Mouse (Mus musculus): ENCODE results near the gene Traf5. TPM values are rescaled to one million over a fixed set of nuclear protein-coding genes. Genes with fewer than 3 reads are reported as not detected.

The Traf5 gene
- polyA plus RNA-seq, 1 experiment from 2014 or later: 2.6 TPM

DNA sequence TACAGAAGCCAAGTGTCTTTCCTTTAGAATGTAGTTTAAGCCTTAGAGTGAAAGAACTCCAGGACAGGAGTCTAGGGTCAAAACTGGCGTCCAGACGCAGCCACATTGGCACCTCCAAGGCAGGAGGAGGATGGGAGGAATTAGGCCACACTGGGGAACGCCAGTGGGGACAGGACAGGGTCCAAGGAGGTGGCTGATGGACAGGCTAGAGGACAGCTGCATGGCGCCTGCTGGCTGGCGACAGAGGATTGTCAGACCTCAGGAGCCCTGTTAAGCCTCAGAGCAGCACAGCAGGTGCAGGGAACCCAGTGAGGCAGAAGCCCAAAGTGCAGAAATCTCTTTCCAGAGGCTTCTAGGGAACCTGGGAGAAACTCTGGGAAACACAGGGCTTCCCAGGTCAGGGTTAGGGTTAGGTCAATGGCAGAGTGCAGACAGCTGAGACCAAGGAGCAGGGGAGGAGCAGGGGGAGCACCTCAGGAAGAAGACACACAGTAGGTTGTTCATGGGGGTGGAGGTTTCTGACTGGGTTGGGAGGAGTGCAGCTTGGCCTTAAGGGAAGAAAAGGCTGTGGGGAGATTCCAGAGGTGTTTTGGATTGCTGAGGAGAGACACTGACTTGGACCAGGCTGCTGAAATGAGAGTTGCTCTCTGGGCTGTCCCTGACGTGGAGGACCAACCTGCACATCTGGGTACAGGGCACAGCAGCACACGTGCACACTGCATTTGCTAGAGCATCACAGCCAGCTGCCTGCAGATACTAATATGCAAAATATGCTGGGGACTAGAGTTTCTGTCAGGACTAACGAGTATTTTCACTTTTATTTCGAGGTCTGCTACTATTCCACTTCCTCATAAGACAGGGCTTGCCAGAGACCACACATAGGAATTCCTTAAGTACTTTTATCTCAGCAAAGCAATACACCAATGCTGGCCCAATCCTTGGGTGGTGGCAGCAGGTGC, 2.9 kb downstream of the Traf5 start:
- 61% methylated on average over 9 of the region's 9 CpGs for WGBS
- peaks cover 33% of the 10 kb centered on the region for H3K27me3 ChIP-seq
- no peak overlapping the region for H3K4me2 ChIP-seq (replicated peaks)
- no peak for ATAC-seq
- no peak overlapping the region for H3K4me3 ChIP-seq (replicated peaks)
- H3K36me3 ChIP-seq: no peaks in the 10 kb centered on the region
- peaks cover 9% of the 10 kb centered on the region for H3K4me1 ChIP-seq (replicated peaks)
- no peak overlapping the region for H3K9ac ChIP-seq (replicated peaks)
- H3K27ac ChIP-seq: no peak overlapping the region
- no peaks in the 10 kb centered on the region for H3K9me3 ChIP-seq

DNA sequence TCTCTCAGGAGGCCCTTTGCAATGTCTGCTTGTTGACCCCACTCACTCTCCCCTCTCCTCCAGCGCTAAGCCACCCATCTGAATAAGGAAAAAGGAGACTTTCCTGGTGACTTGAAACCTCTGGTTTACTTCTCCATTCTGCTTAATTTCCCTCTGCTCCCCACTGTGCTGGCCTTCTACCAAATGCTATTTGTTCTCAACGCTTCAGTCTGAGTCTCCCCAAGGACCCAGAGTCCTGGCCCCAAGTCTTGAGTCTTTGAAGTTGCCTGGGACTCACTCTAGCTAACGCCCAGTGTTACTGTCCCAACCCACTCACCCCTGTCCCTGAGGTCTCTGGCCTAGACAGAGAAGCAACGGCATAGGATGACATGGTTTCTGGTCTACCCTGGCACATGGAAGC, 4.3 kb downstream of the Traf5 start:
- Histone ChIP-seq H3K4me2 (replicated peaks) (no peak overlapping the region), H3K36me3 (no peaks in the 10 kb centered on the region), H3K4me3 (replicated peaks) (no peak overlapping the region), H3K4me1 (replicated peaks) (peaks cover 9% of the 10 kb centered on the region), H3K9ac (replicated peaks) (no peak overlapping the region), H3K9me3 (no peaks in the 10 kb centered on the region), H3K27ac (no peak overlapping the region), H3K27me3 (peaks cover 28% of the 10 kb centered on the region)
- WGBS: 74% methylated on average over 4 of the region's 4 CpGs
- ATAC-seq: no peak

DNA sequence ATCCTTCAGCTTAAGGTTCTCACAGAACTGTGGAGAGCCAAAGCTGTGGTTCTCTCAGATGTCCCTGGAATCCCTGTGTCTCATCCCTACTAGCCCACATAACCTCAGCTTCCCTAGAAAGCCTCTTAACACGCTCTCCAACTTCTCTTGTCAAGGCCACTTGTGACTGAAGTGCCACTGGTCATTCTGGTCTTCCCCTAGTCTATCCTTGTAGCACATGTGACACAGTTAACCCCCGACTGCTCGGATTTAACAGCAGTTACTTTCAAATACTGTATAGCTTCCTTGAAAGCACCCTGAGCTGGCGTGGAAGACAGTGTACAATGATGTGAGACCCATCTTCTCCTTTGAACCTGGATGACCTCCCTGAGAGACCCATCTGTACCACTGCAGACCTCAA, 5.3 kb downstream of the Traf5 start:
- Histone ChIP-seq H3K4me3 (replicated peaks) (no peak overlapping the region), H3K27me3 (peaks cover 28% of the 10 kb centered on the region), H3K4me1 (replicated peaks) (peaks cover 6% of the 10 kb centered on the region), H3K4me2 (replicated peaks) (no peak overlapping the region), H3K27ac (no peak overlapping the region), H3K9me3 (no peaks in the 10 kb centered on the region), H3K36me3 (no peaks in the 10 kb centered on the region), H3K9ac (replicated peaks) (no peak overlapping the region)
- no peak for ATAC-seq
- 76% methylated on average over 4 of the region's 4 CpGs for WGBS

DNA sequence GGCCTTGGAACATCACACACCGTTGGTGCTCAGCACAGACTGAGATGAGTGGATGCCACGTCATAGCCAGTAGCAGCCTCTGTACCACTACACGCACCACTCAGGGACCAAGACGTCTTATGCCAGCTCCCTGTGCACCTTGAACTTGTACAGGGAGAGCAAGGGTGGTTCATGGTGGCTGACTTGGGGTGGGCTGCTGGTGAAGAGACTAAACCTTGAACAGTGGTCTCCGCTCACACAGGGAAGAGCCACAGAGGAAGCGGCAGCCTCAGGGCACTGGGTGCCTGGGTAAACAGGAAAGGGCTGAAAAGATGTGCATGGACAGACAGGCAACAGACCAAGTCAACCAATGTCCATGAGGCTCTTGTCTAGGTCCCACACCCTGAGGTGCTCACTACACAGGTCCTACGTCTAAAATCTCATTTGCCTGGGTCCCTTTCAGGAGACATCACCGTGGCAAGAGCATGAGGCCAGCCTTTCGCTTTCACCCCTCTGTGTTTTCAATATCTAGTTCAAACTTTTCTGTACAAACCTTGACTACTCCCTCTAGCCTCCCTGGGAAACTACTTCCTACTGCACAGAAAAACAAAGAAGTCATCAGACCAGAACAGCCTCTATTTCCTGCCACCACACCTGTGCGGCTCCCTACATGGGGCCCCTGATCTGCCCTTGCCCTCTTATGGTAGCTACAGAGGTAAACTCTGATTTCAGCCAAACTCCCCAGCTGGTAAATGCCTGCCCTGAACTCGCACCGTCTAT, 5.9 kb downstream of the Traf5 start:
- H3K36me3 ChIP-seq: no peaks in the 10 kb centered on the region
- peaks cover 22% of the 10 kb centered on the region for H3K27me3 ChIP-seq
- no peaks in the 10 kb centered on the region for H3K9me3 ChIP-seq
- no peak overlapping the region for H3K9ac ChIP-seq (replicated peaks)
- ATAC-seq: no peak
- no peaks in the 10 kb centered on the region for H3K4me1 ChIP-seq (replicated peaks)
- WGBS: 88% methylated on average over 12 of the region's 12 CpGs
- H3K4me3 ChIP-seq (replicated peaks): no peak overlapping the region
- H3K27ac ChIP-seq: no peak overlapping the region
- H3K4me2 ChIP-seq (replicated peaks): no peak overlapping the region

DNA sequence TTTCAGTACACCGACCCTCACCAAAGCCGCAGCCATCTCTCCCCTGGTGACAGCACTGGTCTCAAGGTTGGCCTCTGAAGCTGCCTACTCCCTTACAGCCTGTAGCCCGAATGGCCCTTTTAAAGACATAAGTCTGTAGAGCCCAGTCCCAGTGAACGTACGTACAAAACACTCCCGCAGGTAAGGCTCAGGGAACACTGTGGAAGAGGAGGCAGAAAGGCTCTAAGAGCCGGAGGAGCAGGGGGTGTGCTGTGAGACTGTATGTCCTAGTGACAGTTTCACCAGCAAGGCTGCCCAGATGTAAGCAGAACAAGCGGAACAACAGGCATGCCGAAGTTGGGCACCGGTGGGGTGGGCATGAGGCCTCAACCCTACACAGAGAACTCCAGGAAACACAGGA, 7.1 kb downstream of the Traf5 start:
- H3K27ac ChIP-seq: no peak overlapping the region
- WGBS: 94% methylated on average over 10 of the region's 10 CpGs
- no peaks in the 10 kb centered on the region for H3K4me1 ChIP-seq (replicated peaks)
- no peak for ATAC-seq
- H3K4me2 ChIP-seq (replicated peaks): no peak overlapping the region
- H3K9me3 ChIP-seq: 0 out of 2 replicates have a peak, but pooled peaks cover 2% of the 10 kb centered on the region
- H3K9ac ChIP-seq (replicated peaks): no peak overlapping the region
- no peaks in the 10 kb centered on the region for H3K36me3 ChIP-seq
- H3K27me3 ChIP-seq: peaks cover 10% of the 10 kb centered on the region
- H3K4me3 ChIP-seq (replicated peaks): no peak overlapping the region

DNA sequence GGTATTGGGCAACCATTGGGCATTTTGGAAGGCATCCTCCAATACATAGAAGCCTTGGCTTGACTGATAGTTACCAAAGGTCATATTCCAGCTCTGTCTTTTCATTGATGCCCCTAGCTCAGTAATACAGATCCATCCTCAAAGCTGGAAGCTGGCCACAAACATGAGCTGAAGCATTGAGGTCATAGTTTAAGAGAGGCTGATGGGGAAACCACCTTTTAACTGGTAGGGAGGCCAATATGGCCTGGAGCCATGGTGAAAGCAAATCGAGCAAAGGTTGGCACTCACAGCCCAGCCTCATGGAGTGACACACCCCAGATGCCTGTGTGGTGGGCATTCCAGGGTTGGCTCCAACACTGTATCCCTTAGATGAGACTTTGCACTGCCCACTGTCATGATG, 9.7 kb downstream of the Traf5 start:
- ATAC-seq: no peak
- WGBS: 88% methylated on average over 1 of the region's 1 CpGs
- no peaks in the 10 kb centered on the region for H3K4me1 ChIP-seq (replicated peaks)
- H3K9me3 ChIP-seq: 0 out of 2 replicates have a peak, but pooled peaks cover 2% of the 10 kb centered on the region
- H3K27ac ChIP-seq: no peak overlapping the region
- no peak overlapping the region for H3K4me3 ChIP-seq (replicated peaks)
- H3K27me3 ChIP-seq: no peaks in the 10 kb centered on the region
- no peak overlapping the region for H3K9ac ChIP-seq (replicated peaks)
- H3K36me3 ChIP-seq: no peaks in the 10 kb centered on the region
- no peak overlapping the region for H3K4me2 ChIP-seq (replicated peaks)

DNA sequence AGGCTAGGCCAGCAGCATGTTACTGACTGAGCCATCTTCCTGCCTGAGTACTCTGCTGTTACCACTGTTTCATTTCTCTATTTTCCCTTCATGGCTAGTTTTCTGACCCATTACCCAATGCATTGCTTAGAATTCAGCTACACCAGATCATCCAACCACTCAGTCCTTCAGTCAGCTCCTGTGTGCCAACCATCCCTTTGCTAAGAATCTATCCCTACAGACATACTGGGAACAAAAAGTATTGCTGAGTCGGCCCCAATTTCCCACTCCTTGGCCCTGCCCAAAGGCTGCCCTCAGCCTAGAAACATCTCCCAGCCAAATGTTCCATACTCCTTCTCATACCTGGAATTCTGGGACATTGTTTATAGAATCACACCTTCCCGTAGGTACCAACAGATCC, 11.2 kb downstream of the Traf5 start:
- Histone ChIP-seq H3K27me3 (no peaks in the 10 kb centered on the region), H3K4me2 (replicated peaks) (no peak overlapping the region), H3K4me1 (replicated peaks) (no peaks in the 10 kb centered on the region), H3K27ac (no peak overlapping the region), H3K4me3 (replicated peaks) (no peak overlapping the region), H3K36me3 (no peaks in the 10 kb centered on the region), H3K9ac (replicated peaks) (no peak overlapping the region), H3K9me3 (0 out of 2 replicates have a peak, but pooled peaks cover 2% of the 10 kb centered on the region)
- WGBS: 93% methylated on average over 2 of the region's 2 CpGs
- ATAC-seq: no peak

DNA sequence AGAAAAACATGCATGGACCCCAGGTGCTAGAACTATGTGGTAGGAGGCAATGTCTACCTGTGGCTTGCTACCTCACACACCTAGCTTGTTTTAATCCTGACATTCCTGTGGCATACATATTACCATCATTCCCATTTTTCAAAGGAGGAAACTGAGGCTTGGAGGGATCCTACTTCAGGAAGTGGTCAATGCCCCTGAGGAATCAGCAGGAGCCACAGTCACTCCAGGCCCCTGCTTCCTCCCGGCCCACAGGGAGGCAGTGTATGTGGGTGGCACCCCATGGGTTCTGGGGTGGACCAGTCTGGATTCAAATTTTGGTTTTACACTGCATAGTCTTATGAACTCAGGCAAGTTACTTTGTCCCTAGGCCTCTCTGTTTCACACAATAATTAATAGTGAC, 13.2 kb downstream of the Traf5 start:
- no peak for ATAC-seq
- Histone ChIP-seq H3K4me3 (replicated peaks) (no peak overlapping the region), H3K4me2 (replicated peaks) (no peak overlapping the region), H3K9ac (replicated peaks) (no peak overlapping the region), H3K4me1 (replicated peaks) (no peaks in the 10 kb centered on the region), H3K9me3 (0 out of 2 replicates have a peak, but pooled peaks cover 2% of the 10 kb centered on the region), H3K36me3 (no peaks in the 10 kb centered on the region), H3K27me3 (no peaks in the 10 kb centered on the region), H3K27ac (no peak overlapping the region)
- 92% methylated on average over 1 of the region's 1 CpGs for WGBS

DNA sequence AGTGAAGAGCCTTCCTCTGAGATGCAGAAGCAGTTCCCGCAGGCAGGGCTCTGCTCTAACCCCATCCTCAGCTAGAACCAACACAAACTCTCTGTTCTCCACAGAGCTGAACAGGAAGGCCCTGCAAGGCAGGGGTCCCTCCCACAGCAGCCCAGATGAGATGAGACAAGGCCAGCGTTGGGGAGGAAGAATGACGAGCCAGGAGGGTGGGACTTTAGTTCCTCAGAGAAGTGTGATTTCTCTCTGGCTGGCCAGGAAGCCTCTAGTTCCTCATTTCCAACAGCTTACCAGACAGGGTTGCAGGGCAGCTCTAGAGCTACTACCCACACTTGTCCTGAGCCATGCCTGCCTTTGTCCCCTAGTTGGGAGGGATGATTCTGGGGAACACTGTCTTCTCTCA, 14.0 kb downstream of the Traf5 start:
- Histone ChIP-seq H3K4me1 (replicated peaks) (no peaks in the 10 kb centered on the region), H3K27me3 (no peaks in the 10 kb centered on the region), H3K27ac (no peak overlapping the region), H3K4me3 (replicated peaks) (no peak overlapping the region), H3K4me2 (replicated peaks) (no peak overlapping the region), H3K9ac (replicated peaks) (no peak overlapping the region), H3K9me3 (0 out of 2 replicates have a peak, but pooled peaks cover 2% of the 10 kb centered on the region), H3K36me3 (no peaks in the 10 kb centered on the region)
- no peak for ATAC-seq
- WGBS: 60% methylated on average over 3 of the region's 3 CpGs

DNA sequence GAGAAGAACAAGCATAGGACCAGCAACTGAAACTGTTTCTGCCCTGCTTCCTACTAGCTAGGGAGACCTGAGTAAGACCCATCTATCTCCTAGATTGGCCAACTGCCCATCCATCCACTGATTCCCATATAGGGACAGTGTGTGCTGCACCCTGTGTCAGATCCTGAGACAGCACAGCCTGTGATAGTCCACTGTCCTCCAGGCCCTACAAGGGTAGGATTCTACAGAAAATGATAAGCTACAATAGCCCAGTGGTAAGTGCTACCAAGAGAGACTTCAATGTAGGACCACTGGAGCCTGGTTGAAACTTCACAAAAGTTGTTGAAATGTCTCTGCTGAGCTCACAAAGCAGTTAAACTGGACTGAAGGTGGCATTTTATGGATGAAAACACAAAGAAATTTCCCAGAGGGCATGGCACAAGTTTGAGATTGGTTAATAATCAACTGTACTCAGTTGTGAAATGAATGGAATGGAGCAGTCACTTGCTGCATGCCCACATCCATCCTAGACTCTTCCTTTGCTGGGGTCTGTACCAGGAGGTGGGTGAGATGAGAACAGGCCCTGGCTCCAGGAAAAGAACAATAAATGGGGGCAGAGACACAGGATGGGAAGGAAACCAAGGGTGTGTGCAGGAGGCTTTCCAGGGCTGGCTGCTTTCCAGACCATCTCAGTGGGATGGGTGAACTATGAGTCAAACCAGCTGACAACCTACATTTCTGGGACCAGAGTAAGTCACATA, 15.4 kb downstream of the Traf5 start:
- Histone ChIP-seq H3K4me2 (replicated peaks) (no peak overlapping the region), H3K4me3 (replicated peaks) (no peak overlapping the region), H3K9me3 (0 out of 2 replicates have a peak, but pooled peaks cover 2% of the 10 kb centered on the region), H3K27ac (no peak overlapping the region), H3K36me3 (no peaks in the 10 kb centered on the region), H3K27me3 (no peaks in the 10 kb centered on the region), H3K9ac (replicated peaks) (no peak overlapping the region), H3K4me1 (replicated peaks) (no peaks in the 10 kb centered on the region)
- ATAC-seq: no peak

DNA sequence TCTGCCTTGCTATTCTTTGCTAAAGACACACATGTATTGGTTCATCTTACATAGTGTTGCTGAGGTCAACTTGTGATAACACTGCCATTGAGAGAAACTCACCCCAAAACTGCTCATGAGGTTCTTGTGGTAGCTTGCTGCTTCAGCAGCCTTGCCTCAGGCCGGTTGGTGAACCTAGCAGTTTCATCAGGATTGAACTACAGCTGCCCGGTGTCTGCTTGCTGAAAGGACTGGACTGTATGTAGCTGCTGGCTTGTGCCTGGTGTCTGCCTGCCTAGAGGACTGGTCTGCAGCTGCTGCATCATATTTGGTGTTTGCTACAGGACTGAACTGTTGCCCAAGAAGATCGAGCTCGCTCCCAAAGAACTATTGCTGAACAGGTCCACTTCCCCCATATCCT, 16.3 kb downstream of the Traf5 start:
- H3K36me3 ChIP-seq: no peaks in the 10 kb centered on the region
- H3K9ac ChIP-seq (replicated peaks): no peak overlapping the region
- no peaks in the 10 kb centered on the region for H3K4me1 ChIP-seq (replicated peaks)
- no peak overlapping the region for H3K27ac ChIP-seq
- no peak overlapping the region for H3K4me2 ChIP-seq (replicated peaks)
- whole genome bisulfite sequencing: 86% methylated on average over 4 of the region's 4 CpGs
- ATAC-seq: no peak
- H3K9me3 ChIP-seq: 0 out of 2 replicates have a peak, but pooled peaks cover under 1% of the 10 kb centered on the region
- no peaks in the 10 kb centered on the region for H3K27me3 ChIP-seq
- no peak overlapping the region for H3K4me3 ChIP-seq (replicated peaks)

DNA sequence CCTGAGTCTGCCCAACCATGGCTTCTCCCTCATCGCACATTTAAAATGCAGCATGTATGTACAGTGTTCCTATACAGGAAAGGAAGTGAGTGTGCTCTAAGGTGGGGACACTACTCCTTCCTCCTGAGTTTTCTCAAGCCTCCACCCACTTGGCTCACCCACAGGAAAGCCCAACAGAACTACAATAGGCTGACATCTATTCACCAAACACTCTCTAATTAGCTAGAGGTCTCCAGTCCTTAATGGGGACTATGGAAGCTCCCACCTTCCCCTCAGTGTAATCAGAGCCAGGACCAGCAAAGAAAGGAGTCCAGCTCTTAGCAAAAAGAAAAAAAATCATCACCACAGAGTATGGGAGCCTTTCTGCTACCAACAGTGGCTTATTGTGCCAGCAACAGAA, 17.5 kb downstream of the Traf5 start:
- Histone ChIP-seq H3K9me3 (no peaks in the 10 kb centered on the region), H3K27ac (no peak overlapping the region)
- no peak for ATAC-seq

More for the DNA sequence above, 17.5 kb downstream of the Traf5 start:
- no peaks in the 10 kb centered on the region for H3K36me3 ChIP-seq
- no peak overlapping the region for H3K4me2 ChIP-seq (replicated peaks)
- WGBS: 79% methylated on average over 1 of the region's 1 CpGs
- H3K9ac ChIP-seq (replicated peaks): no peak overlapping the region
- no peaks in the 10 kb centered on the region; the same call in 1 of the 2 replicates for H3K4me1 ChIP-seq (replicated peaks)
- no peak overlapping the region for H3K4me3 ChIP-seq (replicated peaks)
- H3K27me3 ChIP-seq: no peaks in the 10 kb centered on the region
